Mouse (Mus musculus) adrenal gland, adult 8-10 months (tissue): Measurements from ENCODE around the gene Fhod1. TPM values are rescaled to one million over a fixed set of nuclear protein-coding genes. Genes with fewer than 3 reads are reported as not detected.
"Not testable (repeated sequence)": the region's sequence is repeated elsewhere in the genome, so short reads cannot be mapped to it uniquely, and the experiment has no call there.

Experiments
- DNase-seq: peaks from one replicate; pipeline ENCODE4 v3.0.0; 2022
- microRNA-seq, 2 experiments: library from miRNA; unstranded; fragments of <30 nt; microRNA quantifications; one replicate each; pipeline ENCODE4 v1.2.0; 2022
- total RNA-seq, 4 experiments: library from RNA; stranded (reverse); gene quantifications; 2 replicates each; pipeline ENCODE4 v1.2.4; 2022

Gene Fhod1
- total RNA-seq, 4 experiments from 2014 or later = 11.8 to 21.9 (median 17.1) TPM

DNA sequence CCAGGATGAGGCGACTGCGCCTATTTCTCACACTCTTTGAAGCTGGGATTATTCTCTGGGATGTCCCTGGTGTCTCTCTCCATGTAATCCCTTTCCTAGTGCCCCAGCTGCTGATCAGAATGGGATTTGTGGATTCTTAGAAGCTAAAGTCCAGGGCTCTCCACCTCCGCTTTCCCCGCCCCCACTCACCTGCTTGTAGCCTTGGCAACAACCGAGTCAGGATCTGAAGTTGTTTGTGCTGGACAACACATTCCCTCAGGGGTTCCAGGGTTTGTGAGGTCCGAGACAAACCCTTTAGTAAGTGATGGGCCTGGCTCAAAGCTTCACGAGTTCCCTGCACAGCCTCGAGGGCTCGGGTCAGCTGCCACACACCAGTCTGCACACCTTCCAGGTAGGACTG, 53.0 kb downstream of the Fhod1 start:
- DNase-seq = no peak

DNA sequence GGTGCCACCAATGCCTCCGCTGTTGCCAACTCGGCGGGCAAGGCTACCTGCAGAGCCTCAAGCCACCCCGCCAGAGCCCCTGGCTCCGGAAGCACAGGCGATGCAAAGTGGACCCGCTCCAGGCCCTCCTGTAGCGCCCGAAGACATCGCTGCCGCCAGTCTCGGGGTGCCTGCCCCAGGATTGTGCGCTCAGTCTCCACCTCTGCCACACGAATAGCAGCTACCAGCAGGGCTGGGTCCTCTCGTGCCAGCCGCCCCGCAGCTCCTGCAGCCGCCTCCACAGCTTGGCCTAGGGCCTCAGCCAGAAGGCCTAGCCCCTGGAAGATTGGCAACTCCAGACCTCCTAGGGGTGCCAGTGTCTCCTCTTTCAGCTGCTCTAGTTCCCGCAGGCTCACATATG, 54.3 kb downstream of the Fhod1 start:
- no peak for DNase-seq

DNA sequence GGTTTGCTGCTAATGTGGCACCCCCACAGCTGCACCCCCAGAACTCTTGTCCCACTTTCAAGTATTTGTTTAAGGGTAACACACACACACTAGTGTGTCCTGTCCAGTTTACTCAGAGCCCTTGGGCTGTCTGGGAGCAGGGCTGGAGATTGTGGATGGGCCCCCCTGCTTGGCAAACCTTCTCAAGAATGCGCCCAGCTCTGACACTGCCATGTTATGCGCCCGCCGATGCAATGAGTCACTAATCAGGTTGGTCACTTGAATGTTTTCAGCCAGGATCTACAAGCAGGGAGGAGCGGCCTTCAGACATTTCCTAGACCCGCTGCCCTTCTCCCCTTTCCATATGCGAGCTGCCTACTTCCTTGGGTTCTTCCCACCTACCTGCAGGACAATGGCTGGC, 55.3 kb downstream of the Fhod1 start:
- no peak for DNase-seq

DNA sequence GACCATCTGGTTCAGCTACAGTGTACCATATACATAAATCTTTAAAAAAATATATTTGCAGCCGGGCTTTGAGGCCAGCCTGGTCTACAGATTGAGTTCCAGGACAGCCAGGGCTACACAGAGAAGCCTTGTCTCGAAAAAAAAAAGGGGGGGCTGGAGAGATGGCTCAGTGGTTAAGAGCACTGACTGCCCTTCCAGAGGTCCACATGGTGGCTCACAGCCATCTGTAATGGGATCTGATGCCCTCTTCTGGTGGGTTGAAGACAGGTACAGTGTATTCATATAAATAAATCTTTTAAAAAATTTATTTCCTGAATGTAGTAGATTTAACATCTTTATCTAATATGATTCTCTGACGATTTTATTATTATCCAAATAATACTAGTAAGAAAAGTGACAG, 56.0 kb downstream of the Fhod1 start:
- DNase-seq = not testable (repeated sequence)

DNA sequence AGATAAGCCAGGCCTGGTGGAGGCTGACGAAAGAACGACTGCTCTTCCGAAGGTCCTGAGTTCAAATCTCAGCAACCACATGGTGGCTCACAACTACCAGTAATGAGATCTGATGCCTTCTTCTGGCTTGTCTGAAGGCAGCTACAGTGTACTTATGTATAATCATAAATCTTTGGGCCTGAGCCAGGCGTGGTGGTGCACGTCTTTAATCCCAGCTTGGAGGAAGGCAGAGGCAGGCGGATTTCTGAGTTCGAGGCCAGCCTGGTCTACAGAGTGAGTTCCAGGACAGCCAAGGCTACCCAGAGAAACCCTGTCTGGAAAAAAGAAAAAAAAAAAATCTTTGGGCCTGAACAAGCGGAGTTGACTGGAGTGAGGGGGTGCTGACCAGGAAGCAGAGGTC, 56.4 kb downstream of the Fhod1 start:
- not testable (repeated sequence) for DNase-seq

DNA sequence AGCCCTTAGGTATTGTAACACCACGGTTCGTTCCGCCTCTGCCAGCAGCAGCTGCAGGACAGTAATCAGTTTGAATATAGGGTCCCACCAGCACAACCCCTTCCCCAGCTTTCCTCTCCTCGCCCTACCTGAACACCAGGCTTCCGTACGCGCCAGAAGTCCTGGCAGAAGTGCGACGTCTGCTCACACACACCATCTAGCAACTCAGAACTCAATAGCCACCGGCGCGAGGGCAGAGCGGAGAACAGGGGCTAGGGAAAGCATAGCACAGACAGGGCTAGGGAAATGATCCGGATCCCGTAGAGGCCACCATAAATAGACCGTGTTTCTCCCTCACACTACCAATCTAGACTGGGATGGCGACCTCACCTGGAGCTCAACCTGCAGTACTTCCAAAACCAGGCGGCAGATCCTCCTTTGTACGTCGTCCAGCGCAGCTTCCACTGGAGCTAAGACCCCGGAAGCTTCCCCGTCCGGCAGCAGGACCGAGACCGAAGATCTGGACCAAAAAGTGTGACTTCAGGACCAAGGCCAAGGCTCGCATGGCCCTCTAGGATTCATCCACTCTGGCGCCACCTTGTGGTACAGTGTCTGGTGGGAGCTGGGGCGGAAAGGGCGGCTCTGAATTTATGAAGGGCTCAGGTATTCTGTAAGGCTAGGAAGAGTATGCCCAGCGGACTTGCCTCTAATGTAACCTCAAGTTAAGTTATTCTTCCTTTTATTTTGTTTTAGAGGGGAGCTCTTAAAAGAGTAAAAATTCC, 57.0 kb downstream of the Fhod1 start:
- peak; percentile 76 for DNase-seq

DNA sequence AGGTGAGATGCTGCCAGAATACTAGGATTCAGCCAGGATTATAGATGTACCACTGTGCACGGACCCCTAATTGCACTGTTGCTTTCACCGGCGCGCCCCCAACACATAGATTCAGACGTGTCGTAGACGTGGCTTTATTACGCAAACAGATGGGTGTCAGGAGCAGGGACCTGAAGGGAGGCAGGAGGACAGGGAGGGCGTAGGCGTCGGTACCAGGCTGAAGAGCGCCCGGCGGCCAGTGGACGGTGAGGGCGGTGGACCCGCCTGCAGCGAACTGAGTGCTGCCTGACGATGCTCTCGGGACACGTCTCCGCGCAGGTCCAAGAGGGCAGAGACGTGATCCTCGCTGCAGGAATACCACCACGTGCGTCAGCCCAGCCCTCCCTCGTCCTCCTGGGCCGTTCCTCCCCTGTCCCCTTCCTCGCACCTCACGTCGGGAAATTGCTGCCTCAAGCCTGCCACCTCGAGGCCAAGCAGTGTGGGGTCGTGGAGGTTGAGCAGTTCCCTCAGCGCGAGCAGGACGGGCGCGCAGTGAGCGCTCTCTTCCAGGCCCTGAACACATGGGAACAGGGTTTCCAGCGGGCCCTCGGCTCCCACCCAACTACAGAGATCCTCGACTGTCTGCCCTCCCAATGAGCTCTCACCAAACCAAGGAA, 57.8 kb downstream of the Fhod1 start, which contains the start of gene 4931428F04Rik:
Gene 4931428F04Rik, minus strand, starts transcription at position 60 of the 656 bp plus-strand sequence.
- no peak for DNase-seq

DNA sequence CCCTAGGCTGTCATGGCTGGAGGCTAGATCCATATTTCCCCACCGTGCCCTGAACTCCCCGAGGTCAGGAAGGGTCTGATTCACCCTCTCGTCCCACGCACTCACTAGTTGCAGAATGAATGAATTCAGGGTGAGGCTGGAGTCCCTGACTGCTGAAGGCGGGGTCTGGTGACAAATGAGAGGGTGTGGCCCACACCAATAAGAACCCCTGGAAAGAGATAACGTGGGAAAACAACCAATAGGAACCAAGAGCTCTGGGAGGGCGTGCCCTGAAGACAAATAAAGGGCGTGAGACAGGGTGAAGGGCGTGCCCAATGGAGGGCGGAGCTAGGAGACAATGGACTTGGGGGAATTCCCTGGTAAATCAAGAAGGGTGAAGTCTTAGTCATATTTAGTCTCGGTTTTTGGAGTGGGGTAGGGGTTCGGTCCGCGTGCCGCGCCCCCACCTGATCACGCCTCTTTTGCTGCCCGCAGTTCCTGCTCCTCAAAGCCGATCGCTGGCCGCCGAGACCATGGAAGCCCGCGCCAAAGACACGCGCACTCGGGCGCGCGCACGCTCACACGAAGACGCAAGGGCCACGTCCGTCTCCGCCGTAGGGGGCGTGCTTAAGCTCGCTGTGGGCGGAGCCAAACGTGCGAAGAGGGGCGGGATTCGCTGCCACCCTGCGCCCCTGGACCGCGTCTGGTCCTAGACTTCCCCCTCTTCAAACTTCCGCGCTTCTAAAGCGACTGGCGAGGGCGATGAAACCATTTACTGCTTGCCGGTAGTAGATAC, 58.6 kb downstream of the Fhod1 start:
- peak; percentile 94 for DNase-seq

DNA sequence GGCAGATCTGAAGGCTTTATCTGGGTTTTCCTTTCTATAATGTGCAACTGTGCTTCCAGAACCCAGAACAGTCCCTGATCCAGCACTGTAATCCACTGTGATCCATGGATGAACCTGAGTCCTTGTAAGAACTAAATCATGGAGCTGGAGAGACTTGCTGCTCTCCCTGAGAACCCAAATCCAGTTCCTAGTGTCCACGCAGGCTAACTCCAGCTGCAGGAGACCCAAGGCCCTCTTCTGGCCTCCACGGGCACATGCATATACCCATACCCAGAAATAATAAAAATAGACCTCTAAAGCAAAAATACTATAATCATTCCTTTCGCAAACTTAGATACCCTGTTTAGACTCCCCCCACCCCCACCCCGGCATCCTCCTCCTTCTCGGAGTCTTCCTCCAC, 59.5 kb downstream of the Fhod1 start:
- no peak for DNase-seq

DNA sequence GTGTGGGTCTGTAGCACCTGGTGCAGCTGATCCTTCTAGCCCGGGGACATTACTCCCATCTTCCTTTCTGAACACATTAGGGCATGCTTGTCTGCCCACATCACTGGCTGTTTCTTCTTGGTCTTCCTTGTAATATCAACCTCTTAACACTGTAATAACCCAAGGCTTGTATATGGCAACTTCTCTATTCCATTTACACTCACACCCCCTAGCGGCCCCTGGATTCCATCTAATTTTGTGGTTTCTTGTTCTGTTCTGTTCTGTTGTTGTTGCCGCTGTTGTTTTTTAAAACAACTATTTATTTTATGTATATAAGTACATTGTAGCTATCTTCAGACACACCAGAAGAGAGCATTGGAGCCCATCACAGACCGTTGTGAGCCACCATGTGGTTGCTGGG, 60.8 kb downstream of the Fhod1 start:
- DNase-seq = no peak

DNA sequence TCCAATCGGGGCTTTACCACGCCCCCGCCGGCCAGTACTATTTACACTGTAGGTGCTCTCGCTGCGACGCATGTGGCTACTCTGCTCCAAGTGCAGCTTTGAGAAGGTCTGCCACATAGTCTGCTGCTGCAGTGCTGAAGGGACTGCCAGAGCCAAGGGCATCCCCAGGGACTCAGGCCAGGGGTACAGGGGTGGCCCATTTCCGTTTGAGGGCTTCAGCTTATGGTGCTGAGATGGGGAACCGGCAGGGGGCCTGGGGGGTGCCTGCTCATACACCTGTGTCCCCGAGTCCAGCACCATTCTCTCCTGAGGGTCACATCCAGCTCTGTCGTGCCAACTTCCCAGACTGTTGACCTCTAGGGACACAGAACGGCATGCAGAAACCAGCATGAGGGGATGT, 62.2 kb downstream of the Fhod1 start:
- no peak for DNase-seq

DNA sequence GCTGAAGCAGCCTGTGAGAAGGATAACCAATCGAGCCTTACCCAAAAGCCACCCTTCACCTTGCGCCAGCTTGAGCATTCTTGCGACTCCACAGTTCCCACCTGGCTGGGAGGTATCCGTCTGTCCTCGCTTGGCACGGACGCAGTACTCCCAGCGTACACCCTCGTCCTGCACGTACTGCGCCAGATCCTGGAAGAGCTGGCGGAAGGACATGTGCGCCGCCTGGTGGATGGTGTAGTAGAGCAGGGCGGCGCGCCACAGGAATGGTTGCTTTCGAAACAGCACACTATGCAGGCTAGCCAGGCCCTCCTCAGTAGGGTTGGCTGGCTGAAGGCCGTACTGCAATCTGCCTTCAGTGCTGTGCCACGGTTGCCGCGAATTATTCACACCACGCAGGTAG, 64.7 kb downstream of the Fhod1 start:
- no peak for DNase-seq

DNA sequence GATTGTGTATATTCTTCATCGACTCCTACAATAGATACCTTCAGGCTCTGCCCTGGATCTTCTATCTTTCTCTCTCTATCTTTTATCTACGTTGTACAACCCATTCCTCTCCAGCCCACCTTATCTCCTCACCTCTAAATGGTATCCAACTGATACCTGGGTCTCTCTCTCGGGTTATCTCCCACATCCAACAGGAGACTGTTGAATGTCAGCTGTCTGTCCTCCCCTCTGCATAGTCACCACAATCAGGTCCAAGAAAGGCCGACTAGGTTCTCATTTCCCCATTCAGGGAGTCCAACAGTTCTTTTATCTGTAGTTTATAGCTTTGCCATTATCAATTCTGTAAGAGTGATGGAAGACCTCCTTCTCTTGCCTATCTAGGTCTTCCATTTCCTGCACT, 65.5 kb downstream of the Fhod1 start:
- DNase-seq = no peak

DNA sequence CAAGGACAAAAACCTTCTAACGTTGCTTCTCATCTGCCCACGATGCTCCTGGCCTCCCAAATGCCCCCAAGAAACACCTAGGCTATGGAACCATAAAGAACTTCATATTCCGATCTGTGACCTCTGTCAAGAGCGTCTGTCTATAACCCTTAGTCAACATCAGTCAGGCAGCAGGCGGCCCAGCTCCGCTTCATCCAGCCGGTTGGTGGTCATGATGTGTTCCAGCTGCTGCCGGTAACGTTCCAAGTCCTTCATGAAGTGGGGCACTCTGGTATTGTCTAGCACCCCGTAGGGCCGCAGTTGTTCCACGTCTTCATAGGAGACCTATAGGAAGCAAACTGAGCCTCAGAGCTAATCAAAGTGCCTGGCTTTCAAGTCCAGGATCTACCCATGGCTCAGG, 65.9 kb downstream of the Fhod1 start:
- DNase-seq = no peak

DNA sequence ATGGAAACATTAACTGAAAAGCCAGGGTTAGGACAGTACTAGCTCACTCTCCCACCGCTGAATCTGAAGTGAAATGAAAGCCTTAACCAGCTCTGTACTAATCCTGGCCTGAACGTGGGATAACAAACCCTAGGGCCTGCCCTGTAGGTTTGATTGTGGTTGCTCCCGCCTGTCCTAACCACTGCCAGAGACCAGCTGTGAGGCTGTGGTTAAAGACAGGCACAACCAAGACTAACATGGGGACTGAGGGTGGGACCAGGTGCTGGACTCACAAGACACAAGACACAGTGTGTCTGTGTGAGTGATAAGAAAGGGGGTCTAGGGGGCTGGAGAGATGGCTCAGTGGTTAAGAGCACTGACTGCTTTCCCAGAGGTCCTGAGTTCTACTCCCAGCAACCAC, 67.2 kb downstream of the Fhod1 start:
- DNase-seq = no peak

Small RNA genes within 50 kb of the gene (microRNA-seq; reads per million reads assigned to microRNA genes)
- gene Gm27320 (0 reads per million in 2 experiments), gene Mir328 (2,452 to 2,822 reads per million in 2 experiments)

Other genes with a start within 250 kb of the Fhod1 start
- gene Ces4a, start 216.2 kb downstream of the Fhod1 start, total RNA-seq = under 1 TPM in 2 of 4 experiments, not detected in 2; 0.16 to 0.24 TPM
- 100 to 1,000 TPM in 2 of 4 experiments, 10 to 100 TPM in 2; 71.5 to 127 (median 93.2) TPM for gene Cbfb, start 177.3 kb downstream of the Fhod1 start, total RNA-seq
- 10 to 100 TPM; 25.0 to 31.8 (median 28.4) TPM for gene D230025D16Rik, start 122.8 kb downstream of the Fhod1 start, total RNA-seq
- 1 to 10 TPM; 3.5 to 5.9 (median 4.6) TPM for gene B3gnt9, start 92.8 kb downstream of the Fhod1 start, total RNA-seq
- gene Tradd, start 83.3 kb downstream of the Fhod1 start, total RNA-seq = 10 to 100 TPM; 15.5 to 20.0 (median 19.2) TPM
- 1 to 10 TPM; 3.9 to 5.4 (median 4.5) TPM for gene Fbxl8, start 83.3 kb downstream of the Fhod1 start, total RNA-seq
- gene Hsf4, start 78.2 kb downstream of the Fhod1 start, total RNA-seq = 1 to 10 TPM; 2.1 to 4.8 (median 3.3) TPM
- 10 to 100 TPM in 1 of 4 experiments, 1 to 10 TPM in 3; 5.5 to 11.7 (median 6.5) TPM for gene Nol3, start 71.8 kb downstream of the Fhod1 start, total RNA-seq
- gene 4931428F04Rik, start 58.1 kb downstream of the Fhod1 start, total RNA-seq = 1 to 10 TPM; 2.6 to 5.0 (median 4.6) TPM
- gene Exoc3l, start 51.9 kb downstream of the Fhod1 start, total RNA-seq = 10 to 100 TPM; 20.0 to 57.6 (median 36.8) TPM
- 10 to 100 TPM; 39.5 to 53.6 (median 42.0) TPM for gene E2f4, start 50.3 kb downstream of the Fhod1 start, total RNA-seq
- gene Elmo3, start 42.4 kb downstream of the Fhod1 start, total RNA-seq = 10 to 100 TPM in 2 of 4 experiments, 1 to 10 TPM in 2; 7.0 to 14.0 (median 9.3) TPM
- 10 to 100 TPM in 2 of 4 experiments, 1 to 10 TPM in 2; 3.1 to 14.2 (median 8.5) TPM for gene Lrrc29, start 21.7 kb downstream of the Fhod1 start, total RNA-seq
- 10 to 100 TPM; 62.1 to 66.9 (median 65.1) TPM for gene Tmem208, start 21.6 kb downstream of the Fhod1 start, total RNA-seq
- gene Slc9a5, start 890 bp upstream of the Fhod1 start, total RNA-seq = 1 to 10 TPM in 3 of 4 experiments, under 1 TPM in 1; 0.73 to 1.9 (median 1.4) TPM
- gene Plekhg4, start 25.3 kb upstream of the Fhod1 start, total RNA-seq = 1 to 10 TPM in 2 of 4 experiments, under 1 TPM in 2; 0.42 to 2.7 (median 1.3) TPM
- under 1 TPM in 1 of 4 experiments, not detected in 3; 0.15 TPM for gene Kctd19, start 65.5 kb upstream of the Fhod1 start, total RNA-seq
- gene Lrrc36, start 65.6 kb upstream of the Fhod1 start, total RNA-seq = 10 to 100 TPM in 1 of 4 experiments, 1 to 10 TPM in 3; 4.1 to 10.1 (median 7.0) TPM
- 10 to 100 TPM; 28.3 to 40.2 (median 33.0) TPM for gene Tppp3, start 123.6 kb upstream of the Fhod1 start, total RNA-seq
- gene Zdhhc1, start 148.9 kb upstream of the Fhod1 start, total RNA-seq = 10 to 100 TPM; 20.6 to 40.1 (median 31.3) TPM
- under 1 TPM; 0.56 to 0.98 (median 0.82) TPM for gene Hsd11b2, start 170.8 kb upstream of the Fhod1 start, total RNA-seq
- 100 to 1,000 TPM; 113 to 135 (median 122) TPM for gene Atp6v0d1, start 218.1 kb upstream of the Fhod1 start, total RNA-seq